Mouse (Mus musculus): ENCODE results near the gene Olfr761. TPM values are rescaled to one million over a fixed set of nuclear protein-coding genes. Genes with fewer than 3 reads are reported as not detected.
"Not testable (repeated sequence)": the region's sequence is repeated elsewhere in the genome, so short reads cannot be mapped to it uniquely, and the experiment has no call there.

Olfr761 gene
- polyA plus RNA-seq (2016; fragmentation: Nextera tagmentation; extraction: Ambion mirVana) = not detected in 2 replicates

DNA sequence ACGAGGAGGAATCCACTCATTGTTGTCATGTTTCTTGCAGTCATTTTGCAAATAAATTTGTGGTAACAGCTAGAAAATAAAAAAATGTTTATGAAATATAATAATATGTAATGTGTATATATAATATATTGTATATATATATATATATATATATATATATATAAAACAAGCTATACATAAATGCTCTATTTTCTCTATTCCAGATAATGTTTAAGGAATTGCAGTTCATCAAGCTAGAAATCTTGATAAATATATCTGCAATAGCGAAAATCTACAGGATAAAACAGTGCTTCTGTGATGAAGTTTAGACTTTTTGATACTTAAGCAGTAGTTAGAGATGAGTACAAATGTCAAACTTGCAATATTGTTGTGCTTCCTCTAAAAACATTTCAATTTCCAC, at the start of gene Olfr761:
Gene Olfr761 (minus strand): TSS at position 101 of the 400 bp plus-strand sequence.
- 87% methylated on average over 2 of the region's 2 CpGs for WGBS
- Histone ChIP-seq H3K4me1 (no peaks in the 10 kb centered on the region), H3K36me3 (replicated peaks) (no peaks in the 10 kb centered on the region), H3K4me3 (no peak within 1 kb of the TSS), H3K27ac (replicated peaks) (no peak within 1 kb of the TSS), H3K9me3 (no peaks in the 10 kb centered on the region), H3K27me3 (replicated peaks; ENCODE audit: low read depth, poor library complexity, severe bottlenecking) (no peaks in the 10 kb centered on the region)
- no peak for DNase-seq (ENCODE audit: low spot score)

- WGBS = 64% methylated on average over 10 of the region's 10 CpGs
Measured at GRCm38 (mm10) chr17:37995635-37996307, 42.9 kb upstream of the Olfr761 start.

DNA sequence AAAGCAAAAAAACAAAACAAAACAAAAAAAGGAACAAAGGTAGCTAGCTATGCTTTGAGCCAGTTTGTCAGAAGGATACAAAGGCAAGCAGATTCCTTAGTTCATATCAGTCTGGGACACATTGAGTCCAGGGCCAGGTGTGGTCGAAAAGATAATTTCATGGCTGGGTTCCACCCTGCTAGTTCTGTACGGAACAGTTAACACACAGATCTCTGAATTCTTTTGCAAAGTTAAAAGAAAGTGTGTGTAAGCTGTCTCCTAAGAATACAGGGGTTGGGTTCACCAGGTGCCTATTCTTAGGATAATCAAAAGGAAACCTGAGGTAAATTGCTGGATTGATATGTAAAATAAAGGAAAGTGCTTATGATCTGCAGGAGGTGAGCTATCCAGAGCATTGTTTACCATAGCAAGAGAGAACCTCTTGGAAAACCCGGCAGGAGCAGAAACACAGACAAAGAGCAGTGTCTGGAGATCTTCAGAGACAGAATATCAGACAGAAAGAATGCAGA, 37.6 kb upstream of the Olfr761 start:
- WGBS = 48% methylated on average over 3 of the region's 3 CpGs
- H3K27me3 ChIP-seq (replicated peaks; ENCODE audit: low read depth, poor library complexity, severe bottlenecking) = no peaks in the 10 kb centered on the region
- DNase-seq (ENCODE audit: low spot score) = no peak
- H3K4me3 ChIP-seq = no peak overlapping the region
- no peak overlapping the region for H3K27ac ChIP-seq (replicated peaks)
- H3K4me1 ChIP-seq = no peaks in the 10 kb centered on the region
- H3K36me3 ChIP-seq (replicated peaks) = no peaks in the 10 kb centered on the region
- peaks cover 3% of the 10 kb centered on the region; the same call in 1 of the 2 replicates for H3K9me3 ChIP-seq

More at GRCm38 (mm10) chr17:37995635-37996307, 42.9 kb upstream of the Olfr761 start:
- DNase-seq (ENCODE audit: low spot score) = peak; percentile 7
- Histone ChIP-seq H3K9me3 (no peaks in the 10 kb centered on the region), H3K4me3 (peak overlapping the region; percentile 23; the same call in 1 of the 2 replicates), H3K36me3 (replicated peaks) (no peaks in the 10 kb centered on the region), H3K27me3 (replicated peaks; ENCODE audit: low read depth, poor library complexity, severe bottlenecking) (no peaks in the 10 kb centered on the region), H3K4me1 (no peaks in the 10 kb centered on the region), H3K27ac (replicated peaks) (no peak overlapping the region)

DNA sequence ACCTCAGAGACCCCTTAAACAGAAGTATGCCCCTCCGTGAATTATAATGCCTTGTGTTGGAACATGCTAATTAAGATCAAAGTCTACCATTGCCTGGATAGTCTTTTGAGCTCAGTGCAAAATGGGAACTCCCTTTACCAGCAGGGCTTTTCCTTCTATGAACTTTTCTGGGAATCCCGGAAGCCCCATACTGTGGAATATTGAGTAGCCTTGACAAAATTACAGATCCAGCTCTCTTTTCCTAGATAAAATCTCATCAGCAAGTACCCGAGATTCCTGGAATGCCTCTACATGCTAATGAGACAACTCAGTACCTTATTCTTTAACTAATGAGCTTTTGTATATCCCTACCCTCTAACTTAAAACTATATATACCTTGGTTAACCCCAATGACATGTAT, 20.7 kb upstream of the Olfr761 start:
- Histone ChIP-seq H3K4me3 (no peak overlapping the region), H3K9me3 (no peaks in the 10 kb centered on the region), H3K27ac (replicated peaks) (no peak overlapping the region), H3K27me3 (replicated peaks; ENCODE audit: low read depth, poor library complexity, severe bottlenecking) (no peaks in the 10 kb centered on the region), H3K4me1 (no peaks in the 10 kb centered on the region), H3K36me3 (replicated peaks) (no peaks in the 10 kb centered on the region)
- WGBS = 88% methylated on average over 3 of the region's 3 CpGs
- DNase-seq (ENCODE audit: low spot score) = no peak

GRCm38 (mm10) chr17:37920248-37920647, 32.6 kb downstream of the Olfr761 start, which contains the start of gene Olfr128:
Gene Olfr128 (plus strand): TSS chr17:37920548.
- no peaks in the 10 kb centered on the region for H3K4me1 ChIP-seq
- H3K27me3 ChIP-seq (replicated peaks; ENCODE audit: low read depth, poor library complexity, severe bottlenecking) = no peaks in the 10 kb centered on the region
- H3K9me3 ChIP-seq = no peaks in the 10 kb centered on the region
- H3K36me3 ChIP-seq (replicated peaks) = no peaks in the 10 kb centered on the region
- H3K4me3 ChIP-seq = no peak within 1 kb of the TSS
- DNase-seq (ENCODE audit: low spot score) = no peak
- no peak within 1 kb of the TSS for H3K27ac ChIP-seq (replicated peaks)

- 70% methylated on average over 8 of the region's 8 CpGs for WGBS
- not testable (repeated sequence) for H3K4me3 ChIP-seq; H3K4me1 ChIP-seq; H3K36me3 ChIP-seq (replicated peaks); H3K9me3 ChIP-seq; H3K27ac ChIP-seq (replicated peaks); DNase-seq (ENCODE audit: low spot score); H3K27me3 ChIP-seq (replicated peaks; ENCODE audit: low read depth, poor library complexity, severe bottlenecking)
Measured at GRCm38 (mm10) chr17:37906821-37907220, 46.1 kb downstream of the Olfr761 start.

Other genes starting within 250 kb of the Olfr761 start
- not detected in 2 replicates for gene Olfr120, start 231.3 kb downstream of the Olfr761 start, polyA plus RNA-seq (2016; fragmentation: Nextera tagmentation; extraction: Ambion mirVana)
- gene Olfr121, start 204.2 kb downstream of the Olfr761 start, polyA plus RNA-seq (2016; fragmentation: Nextera tagmentation; extraction: Ambion mirVana) = not detected in 2 replicates
- not detected in 2 replicates for gene Olfr122, start 184.5 kb downstream of the Olfr761 start, polyA plus RNA-seq (2016; fragmentation: Nextera tagmentation; extraction: Ambion mirVana)
- gene Olfr123, start 159.6 kb downstream of the Olfr761 start, polyA plus RNA-seq (2016; fragmentation: Nextera tagmentation; extraction: Ambion mirVana) = not detected in 2 replicates
- not detected in 2 replicates for gene Olfr124, start 153.2 kb downstream of the Olfr761 start, polyA plus RNA-seq (2016; fragmentation: Nextera tagmentation; extraction: Ambion mirVana)
- gene Olfr125, start 120.1 kb downstream of the Olfr761 start, polyA plus RNA-seq (2016; fragmentation: Nextera tagmentation; extraction: Ambion mirVana) = not detected in 2 replicates
- not detected in 2 replicates for gene Olfr126, start 105.6 kb downstream of the Olfr761 start, polyA plus RNA-seq (2016; fragmentation: Nextera tagmentation; extraction: Ambion mirVana)
- gene Olfr127, start 52.6 kb downstream of the Olfr761 start, polyA plus RNA-seq (2016; fragmentation: Nextera tagmentation; extraction: Ambion mirVana) = not detected in 2 replicates
- not detected in 2 replicates for gene Olfr128, start 32.5 kb downstream of the Olfr761 start, polyA plus RNA-seq (2016; fragmentation: Nextera tagmentation; extraction: Ambion mirVana)
- not detected in 2 replicates for gene Olfr129, start 107.0 kb upstream of the Olfr761 start, polyA plus RNA-seq (2016; fragmentation: Nextera tagmentation; extraction: Ambion mirVana)
- not detected in 2 replicates for gene Olfr130, start 110.8 kb upstream of the Olfr761 start, polyA plus RNA-seq (2016; fragmentation: Nextera tagmentation; extraction: Ambion mirVana)
- gene Olfr131, start 135.6 kb upstream of the Olfr761 start, polyA plus RNA-seq (2016; fragmentation: Nextera tagmentation; extraction: Ambion mirVana) = not detected in 2 replicates
- not detected in 2 replicates for gene Olfr132, start 181.4 kb upstream of the Olfr761 start, polyA plus RNA-seq (2016; fragmentation: Nextera tagmentation; extraction: Ambion mirVana)
- not detected in 2 replicates for gene Olfr133, start 192.2 kb upstream of the Olfr761 start, polyA plus RNA-seq (2016; fragmentation: Nextera tagmentation; extraction: Ambion mirVana)
- gene Olfr134, start 218.3 kb upstream of the Olfr761 start, polyA plus RNA-seq (2016; fragmentation: Nextera tagmentation; extraction: Ambion mirVana) = not detected in 2 replicates